Comparison of ENCODE assay signal across 9 mouse cellular contexts in the genomic region with DNA sequence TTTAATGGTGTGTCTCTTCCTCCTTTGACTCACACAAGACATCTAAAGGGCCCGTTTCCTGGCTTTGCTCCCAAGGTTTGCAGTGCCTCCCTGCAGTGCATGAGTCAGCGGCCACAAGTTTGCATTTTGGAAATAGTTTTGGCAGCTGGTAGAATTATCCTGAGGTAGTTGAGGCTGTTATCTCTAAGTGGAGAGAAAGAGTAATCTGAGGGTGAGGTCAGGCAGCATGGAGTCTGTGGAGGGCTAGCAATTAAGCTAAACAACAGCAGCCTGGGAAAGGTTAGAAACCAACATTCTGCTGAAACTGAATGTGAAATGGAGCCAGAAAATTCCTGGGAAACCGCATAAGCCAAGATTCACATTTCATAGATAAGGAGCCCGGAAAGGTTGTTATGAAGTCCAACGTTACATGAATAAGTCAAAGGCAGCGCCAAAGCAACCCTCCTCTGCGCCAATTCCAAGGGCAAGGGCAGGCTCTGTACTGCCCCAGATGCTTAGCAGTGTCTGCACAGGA.
A peak's percentile ranks its signal among the peaks of the same experiment; 100 is the strongest.
DNase-seq lines count a peak whose midpoint lies in the region; ATAC-seq and TF ChIP-seq lines count a peak whose summit lies in the region.
"Had no signal": no experiment of that assay in that cellular context is flagged by ENCODE, and none has a peak within 500 bp of the region (broad histone marks: within the 10 kb centered on the region; RNA-seq: fewer than 3 reads in every experiment).

No protein-coding gene starts in this region.

- H3K9ac ChIP-seq in heart, embryonic 16.5 days (ENCODE audit: low read length): no peak overlapping the region
- H3K9ac ChIP-seq in forebrain, embryonic 13.5 days: no peak overlapping the region

- H3K27ac ChIP-seq in heart, embryonic 16.5 days (ENCODE audit: low read length): peak overlapping the region; percentile 73
- H3K27ac ChIP-seq in forebrain, embryonic 13.5 days: no peak overlapping the region
- H3K27ac ChIP-seq: macrophage had no signal

- H3K9me3 ChIP-seq in heart, embryonic 16.5 days (replicated peaks; ENCODE audit: control insufficient read depth, low read length): no peaks in the 10 kb centered on the region
- no peaks in the 10 kb centered on the region for H3K9me3 ChIP-seq in forebrain, embryonic 13.5 days (replicated peaks)

- no peak for TF ChIP-seq POLR2A in myocyte (IDR thresholded peaks at IDR 0.05; ENCODE audit: insufficient read length, low read depth)

- peaks cover 18% of the 10 kb centered on the region for H3K4me1 ChIP-seq in heart, embryonic 16.5 days (ENCODE audit: control insufficient read depth, insufficient read depth, low read length)
- no peaks in the 10 kb centered on the region for H3K4me1 ChIP-seq in forebrain, embryonic 13.5 days

- H3ac ChIP-seq in myocyte (ENCODE audit: control insufficient read depth, insufficient read length): no peak overlapping the region

- H3K4me3 ChIP-seq in heart, embryonic 16.5 days (ENCODE audit: low read length): no peak overlapping the region
- H3K4me3 ChIP-seq in myocyte: no peak overlapping the region
- H3K4me3 ChIP-seq in forebrain, embryonic 13.5 days: no peak overlapping the region

- ATAC-seq in heart, embryonic 16.5 days (replicated peaks; ENCODE audit: extremely low read depth, insufficient read depth, low FRiP score): peak; percentile 90
- ATAC-seq in forebrain, embryonic 13.5 days: no peak

- H3K4me2 ChIP-seq in heart, embryonic 16.5 days (ENCODE audit: low read depth, low read length): peak overlapping the region; percentile 11
- peak overlapping the region; percentile 58 for H3K4me2 ChIP-seq in myocyte (ENCODE audit: low read depth)
- no peak overlapping the region for H3K4me2 ChIP-seq in forebrain, embryonic 13.5 days

- no peaks in the 10 kb centered on the region for H3K36me3 ChIP-seq in heart, embryonic 16.5 days (ENCODE audit: control insufficient read depth, insufficient read depth)
- no peaks in the 10 kb centered on the region for H3K36me3 ChIP-seq in myocyte (ENCODE audit: control insufficient read depth, insufficient read depth)
- no peaks in the 10 kb centered on the region for H3K36me3 ChIP-seq in forebrain, embryonic 13.5 days (ENCODE audit: poor library complexity, severe bottlenecking)

- H3K27me3 ChIP-seq in heart, embryonic 16.5 days (ENCODE audit: control insufficient read depth, insufficient read depth, low read length): no peaks in the 10 kb centered on the region
- no peaks in the 10 kb centered on the region for H3K27me3 ChIP-seq in myocyte (ENCODE audit: control insufficient read depth, insufficient read depth, insufficient read length)
- no peaks in the 10 kb centered on the region for H3K27me3 ChIP-seq in forebrain, embryonic 13.5 days

- no peaks in the 10 kb centered on the region for H3K79me2 ChIP-seq in myocyte (ENCODE audit: control insufficient read depth, insufficient read depth)

- 21% methylated on average over 7 of the region's 7 CpGs for WGBS in heart, embryonic 16.5 days
- 87% methylated on average over 7 of the region's 7 CpGs for WGBS in forebrain, embryonic 13.5 days

- peak; percentile 18 for DNase-seq in kidney, postnatal 14 days
- DNase-seq in kidney, adult 8-10 months: no peak
- DNase-seq in adrenal gland, adult 2 months: peak; percentile 94
- DNase-seq in embryo, embryonic 10 days (ENCODE audit: low spot score): no peak
- no peak for DNase-seq in layer of hippocampus, adult 18-20 months (ENCODE audit: low spot score in 2 of 2)

TF ChIP-seq in myocyte, 11 proteins besides CTCF, POLR2A, EP300 and RAD21:
- TF ChIP-seq REST (IDR thresholded peaks at IDR 0.05; ENCODE audit: insufficient read depth, insufficient read length) (no peak), MYOG (IDR thresholded peaks at IDR 0.05; ENCODE audit: control insufficient read depth in 1 of 3, insufficient read depth in 1 of 3, insufficient read length in 2 of 3, low read depth in 2 of 3) (peak in 2 of 3 experiments; percentile 28 to 39), E2F4 (IDR thresholded peaks at IDR 0.05; ENCODE audit: insufficient read depth) (no peak), TCF12 (IDR thresholded peaks at IDR 0.05; ENCODE audit: insufficient read depth, poor library complexity, severe bottlenecking) (peak; percentile 52), TCF3 (IDR thresholded peaks at IDR 0.05; ENCODE audit: insufficient read length, low read depth) (no peak), USF1 (IDR thresholded peaks at IDR 0.05; ENCODE audit: low read depth) (no peak), MYOD1 (IDR thresholded peaks at IDR 0.05; ENCODE audit: control insufficient read depth in 1 of 3, insufficient read length in 2 of 3, low read depth in 2 of 3) (peak in 1 of 3 experiments; percentile 54), POLR2AphosphoS2 (IDR thresholded peaks at IDR 0.05; ENCODE audit: insufficient read length, low read depth) (no peak), SRF (IDR thresholded peaks at IDR 0.05; ENCODE audit: control insufficient read depth, insufficient read length, low read depth) (no peak), MAX (IDR thresholded peaks at IDR 0.05; ENCODE audit: low read depth) (no peak), CEBPB (IDR thresholded peaks at IDR 0.05; ENCODE audit: insufficient read depth, poor library complexity, severe bottlenecking) (peak; percentile 58)

Comparison
In these comparisons a context has a peak if more than half of its experiments do, and no peak if none do; other contexts are left out.
1. DNase-seq: peak in kidney, postnatal 14 days (single experiment) and adrenal gland, adult 2 months (single experiment); none in kidney, adult 8-10 months (0 of 2), embryo, embryonic 10 days (single experiment) and layer of hippocampus, adult 18-20 months (0 of 2).